Mouse (Mus musculus): ENCODE data around the gene Ephb2.

- TF ChIP-seq CTCF (IDR thresholded peaks at IDR 0.05; ENCODE audit: insufficient read depth, low read length) (no peak), POLR2A (IDR thresholded peaks at IDR 0.05; ENCODE audit: borderline replicate concordance, extremely low read depth, low read depth, low read length) (no peak)
Observed at GRCm38 (mm10) chr4:136610387-136610856, 225.4 kb downstream of the Ephb2 start, which contains the start of gene Tex46.

All from lung, adult 2 months (tissue).